Mouse (Mus musculus) olfactory bulb, adult 2 months (tissue): ENCODE data around the gene Dhx58.

Experiments used
- CTCF ChIP-seq: fragments of 200-500 bp; IDR thresholded peaks from 2 replicates; pipeline ENCODE4 v1.5.1; 2012; ENCODE audit warnings: low read depth, mild to moderate bottlenecking, low read length, moderate library complexity; ENCODE audit not compliant: insufficient read depth
- POLR2A ChIP-seq: fragments of 200-500 bp; IDR thresholded peaks from 2 replicates; pipeline ENCODE4 v1.6.1; 2012; ENCODE audit warnings: mild to moderate bottlenecking, low read depth, low read length, moderate library complexity; ENCODE audit not compliant: insufficient read depth

GRCm38 (mm10) chr11:100737105-100737733, 33.1 kb upstream of the Dhx58 start:
- TF ChIP-seq CTCF, result no peak
- TF ChIP-seq POLR2A, result no peak
